Mouse (Mus musculus) liver, adult 2 months (tissue): ENCODE measurements around the gene Gm20708.

Experiments
- CTCF ChIP-seq: fragments of 200-500 bp; IDR thresholded peaks from 2 replicates; pipeline ENCODE4 v1.5.1; 2011; ENCODE audit warnings: low read depth, low read length, control low read depth
- POLR2A ChIP-seq: fragments of 200-500 bp; IDR thresholded peaks from 2 replicates; pipeline ENCODE4 v1.6.1; 2011; ENCODE audit warnings: low read length, control low read depth; ENCODE audit not compliant: insufficient read depth; ENCODE audit errors: extremely low read depth

GRCm38 (mm10) chr11:117780582-117781111 is 28.8 kb upstream of the Gm20708 start:
- no peak for TF ChIP-seq CTCF
- TF ChIP-seq POLR2A, result no peak
